Mouse (Mus musculus) thymus, postnatal 0 days (tissue): ENCODE measurements around the gene Tspan9. TPM values are rescaled to one million over a fixed set of nuclear protein-coding genes. Genes with fewer than 3 reads are reported as not detected.

Source experiments
- DNase-seq: peaks from one replicate; pipeline ENCODE4 v3.0.0-alpha.2; 2015; ENCODE audit warnings: low spot score
- microRNA-seq: library from miRNA; unstranded; fragments of <30 nt; microRNA quantifications from one replicate; pipeline ENCODE4, GENCODE M21; 2016; ENCODE audit warnings: borderline number of aligned reads
- polyA plus RNA-seq: library from polyadenylated mRNA; unstranded; fragments of >200 nt; fragmentation: Nextera tagmentation; extraction: Ambion mirVana; gene quantifications from 2 replicates; pipeline ENCODE4 v1.2.1, GENCODE M21; 2015

Gene Tspan9
- polyA plus RNA-seq, 1 experiment from 2014 or later: 28.6 TPM

- DNase-seq: no peak
Measured at GRCm38 (mm10) chr6:127935105-127935504, 208.3 kb downstream of the Tspan9 start.

DNA sequence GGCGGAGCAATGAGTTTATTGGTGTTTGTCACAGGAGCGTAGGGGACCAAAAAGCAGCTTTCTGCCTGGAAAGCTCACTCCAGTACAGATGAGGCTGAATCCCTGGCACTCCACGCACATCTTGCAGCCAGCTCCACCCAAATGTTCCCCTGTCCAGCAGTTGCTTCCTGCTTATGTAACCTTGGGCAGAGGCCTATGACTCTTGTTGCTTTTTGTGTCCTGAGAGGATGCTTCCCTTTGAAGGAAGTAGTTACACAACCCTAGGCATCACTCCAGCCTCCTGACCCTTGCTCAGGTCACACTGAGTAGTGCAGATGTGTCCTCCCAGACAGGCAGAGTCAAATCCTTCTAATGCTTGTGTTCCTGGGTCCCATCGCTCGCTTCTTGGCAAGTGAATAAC, 209.6 kb downstream of the Tspan9 start:
- no peak for DNase-seq

DNA sequence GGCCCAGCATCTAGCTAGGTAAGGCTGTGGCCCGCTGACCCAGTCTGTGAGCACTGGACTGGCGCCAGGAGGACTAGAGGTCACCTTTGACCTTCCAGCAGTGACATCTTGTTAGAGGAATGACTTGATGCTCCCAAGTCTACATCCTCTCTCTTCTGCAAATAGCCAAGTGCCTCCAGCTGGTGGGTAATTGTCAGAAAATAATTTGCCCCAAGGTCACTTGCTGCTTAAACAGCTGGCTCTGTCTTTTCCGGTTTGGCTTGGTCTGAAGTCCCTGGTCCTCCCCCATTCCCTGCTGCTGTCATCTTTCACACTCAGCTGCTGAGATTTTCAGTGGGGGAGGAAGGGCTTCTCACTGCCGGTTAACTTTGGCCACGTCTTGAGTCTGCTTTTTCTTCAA, 210.7 kb downstream of the Tspan9 start:
- DNase-seq: no peak

GRCm38 (mm10) chr6:127928682-127929081, 214.7 kb downstream of the Tspan9 start:
- DNase-seq: no peak

DNA sequence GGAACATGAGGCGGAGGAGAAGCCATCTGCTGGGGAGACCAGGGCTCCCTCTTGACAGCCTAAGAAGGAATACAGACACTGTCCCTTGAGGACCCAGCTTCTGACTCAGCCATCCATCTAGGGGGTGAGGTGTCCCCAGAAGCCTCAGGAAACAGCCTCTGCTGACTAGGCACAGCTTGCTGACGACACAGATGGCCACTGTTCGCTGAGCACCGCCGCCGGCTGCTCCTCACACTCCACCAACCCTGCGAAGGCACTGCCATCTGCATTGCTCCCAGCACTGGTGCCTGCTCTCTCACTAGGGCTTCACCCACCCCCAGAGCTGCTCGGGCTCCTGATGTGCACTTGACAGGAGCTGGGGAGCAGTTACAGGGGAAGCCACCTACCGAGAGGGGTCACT, 217.5 kb downstream of the Tspan9 start:
- DNase-seq: no peak

DNA sequence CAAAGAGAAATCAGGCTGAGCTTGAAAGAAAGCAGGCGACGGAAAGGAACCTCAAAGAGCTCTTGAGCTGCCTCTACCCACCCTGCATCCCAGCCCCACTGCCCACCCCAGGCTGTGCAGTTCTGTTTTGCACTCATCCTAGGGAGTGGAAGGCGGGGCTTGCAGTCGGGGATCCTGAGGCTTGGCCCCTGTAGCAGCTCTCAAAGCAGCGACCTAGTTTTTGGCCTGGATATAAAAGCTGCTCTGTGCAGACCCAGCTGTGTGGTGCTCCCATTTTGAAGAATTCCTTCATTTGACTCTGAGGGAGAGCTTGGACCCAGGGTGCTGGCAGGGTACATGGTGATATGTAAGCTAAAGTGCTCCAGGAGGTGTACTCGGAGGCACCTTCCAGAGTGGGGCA, 218.6 kb downstream of the Tspan9 start:
- DNase-seq: no peak

DNA sequence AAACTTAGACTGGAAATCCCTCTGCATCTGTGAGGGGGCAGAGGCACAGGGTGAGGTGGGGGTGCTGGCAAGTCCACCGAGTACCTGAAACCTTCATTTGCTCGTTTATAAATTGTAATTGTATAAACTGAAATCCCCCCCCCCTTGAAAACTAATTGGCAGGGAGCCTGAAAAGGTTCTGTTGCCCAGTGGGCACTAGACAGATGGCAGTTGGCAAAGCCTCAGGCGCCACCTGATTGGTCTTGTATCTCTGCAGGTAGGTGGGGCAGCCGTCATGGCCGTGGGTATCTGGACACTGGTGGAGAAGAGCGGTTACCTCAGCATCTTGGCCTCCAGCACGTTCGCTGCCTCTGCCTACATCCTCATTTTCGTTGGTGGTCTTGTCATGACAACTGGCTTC, 220.1 kb downstream of the Tspan9 start:
- no peak for DNase-seq

GRCm38 (mm10) chr6:127921996-127922395, 221.4 kb downstream of the Tspan9 start:
- DNase-seq: no peak

GRCm38 (mm10) chr6:127920652-127921051, 222.7 kb downstream of the Tspan9 start:
- DNase-seq: peak; percentile 59

DNA sequence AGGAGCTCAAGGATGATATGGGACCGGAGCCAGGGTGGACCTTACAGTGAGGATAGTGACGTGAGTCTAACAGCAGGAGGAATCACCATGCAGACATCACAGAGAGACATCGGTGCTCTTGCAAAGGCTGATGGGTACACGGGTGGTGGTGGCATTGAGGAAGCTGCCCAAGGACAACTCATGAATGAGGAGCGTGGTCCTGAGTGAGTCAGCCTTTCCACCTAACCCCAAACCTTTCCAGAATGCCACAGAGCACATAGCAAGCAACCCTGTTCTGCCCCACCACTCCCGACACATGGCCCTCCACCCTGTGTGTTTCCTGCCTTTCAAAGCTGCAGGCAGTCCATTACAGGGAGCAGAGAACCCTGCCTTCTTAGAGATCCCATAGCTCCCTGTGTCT, 223.9 kb downstream of the Tspan9 start:
- no peak for DNase-seq

DNA sequence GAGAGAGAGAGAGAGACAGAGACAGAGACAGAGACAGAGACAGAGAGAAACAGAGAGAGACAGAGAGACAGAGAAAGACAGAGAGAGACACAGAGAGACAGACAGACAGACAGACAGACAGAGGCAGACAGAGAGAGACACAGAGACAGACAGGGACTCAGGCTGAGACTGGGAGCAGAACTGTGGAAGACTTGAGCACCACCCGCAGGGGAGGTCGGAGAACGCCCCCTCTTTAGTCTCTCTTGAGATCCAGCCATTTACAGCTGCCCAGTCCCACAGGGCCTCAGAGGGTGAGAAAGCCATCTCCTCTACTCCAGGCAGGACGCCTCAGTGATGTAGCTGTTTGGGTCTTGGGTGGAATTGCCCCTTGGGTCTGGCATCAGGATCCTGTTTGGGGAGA, 225.7 kb downstream of the Tspan9 start:
- no peak for DNase-seq

DNA sequence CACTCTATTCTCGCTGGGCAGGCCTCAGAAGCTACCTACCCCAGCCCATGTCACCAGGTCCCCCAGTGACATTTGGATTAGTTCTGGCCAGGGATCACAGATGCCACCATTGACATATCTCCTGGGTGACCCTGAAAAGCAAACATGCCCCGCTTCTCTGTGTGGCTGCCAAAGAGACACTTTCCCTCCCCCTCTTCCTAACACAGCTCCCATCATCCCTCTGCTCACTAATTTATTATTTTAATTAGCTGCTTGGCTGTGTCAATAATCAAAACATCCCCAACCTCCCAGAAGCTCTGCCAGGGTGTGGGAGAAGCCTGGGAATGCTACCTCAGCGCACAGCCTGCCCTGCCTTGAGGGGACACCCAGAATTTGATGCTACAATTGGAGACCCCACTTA, 226.4 kb downstream of the Tspan9 start:
- DNase-seq: no peak

GRCm38 (mm10) chr6:127912938-127913337, 230.5 kb downstream of the Tspan9 start:
- no peak for DNase-seq

- no peak for DNase-seq
Measured at GRCm38 (mm10) chr6:127911687-127912086, 231.7 kb downstream of the Tspan9 start.

Small RNA genes lying within 50 kb of the gene (microRNA-seq; reads per million reads assigned to microRNA genes)
- not detected for gene Gm26338

Other genes starting within 250 kb of the Tspan9 start
- 0.19 and 0.36 TPM in 2 replicates for gene Tead4, start 157.2 kb upstream of the Tspan9 start, polyA plus RNA-seq
- 12.2 and 13.4 TPM in 2 replicates for gene Tulp3, start 212.3 kb upstream of the Tspan9 start, polyA plus RNA-seq
- 133 and 144 TPM in 2 replicates for gene Rhno1, start 219.3 kb upstream of the Tspan9 start, polyA plus RNA-seq
- 22.0 and 23.9 TPM in 2 replicates for gene Foxm1, start 219.4 kb upstream of the Tspan9 start, polyA plus RNA-seq
- 0.26 and 0.57 TPM in 2 replicates for gene Tex52, start 231.9 kb upstream of the Tspan9 start, polyA plus RNA-seq
- gene Gm44596, start 231.9 kb upstream of the Tspan9 start, polyA plus RNA-seq: not detected in 2 replicates